Mouse (Mus musculus): ENCODE data around the gene Mpp4. TPM values are rescaled to one million over a fixed set of nuclear protein-coding genes. Genes with fewer than 3 reads are reported as not detected.

Mpp4 gene
- total RNA-seq, 2 experiments from 2014 or later, result 1.2 to 1.9 TPM

- no peak for DNase-seq (ENCODE audit: extremely low spot score in 1 of 2, low spot score in 1 of 2)
Observed at GRCm38 (mm10) chr1:59168556-59168955, 5.4 kb upstream of the Mpp4 start.

- DNase-seq (ENCODE audit: extremely low spot score in 1 of 2, low spot score in 1 of 2), result no peak
Observed at GRCm38 (mm10) chr1:59167654-59168425, 4.7 kb upstream of the Mpp4 start.

GRCm38 (mm10) chr1:59166232-59166905 is 3.2 kb upstream of the Mpp4 start:
- DNase-seq (ENCODE audit: extremely low spot score in 1 of 2, low spot score in 1 of 2), result no peak

- no peak for DNase-seq (ENCODE audit: extremely low spot score in 1 of 2, low spot score in 1 of 2)
Observed at GRCm38 (mm10) chr1:59163918-59164317, 729 bp upstream of the Mpp4 start.

DNA sequence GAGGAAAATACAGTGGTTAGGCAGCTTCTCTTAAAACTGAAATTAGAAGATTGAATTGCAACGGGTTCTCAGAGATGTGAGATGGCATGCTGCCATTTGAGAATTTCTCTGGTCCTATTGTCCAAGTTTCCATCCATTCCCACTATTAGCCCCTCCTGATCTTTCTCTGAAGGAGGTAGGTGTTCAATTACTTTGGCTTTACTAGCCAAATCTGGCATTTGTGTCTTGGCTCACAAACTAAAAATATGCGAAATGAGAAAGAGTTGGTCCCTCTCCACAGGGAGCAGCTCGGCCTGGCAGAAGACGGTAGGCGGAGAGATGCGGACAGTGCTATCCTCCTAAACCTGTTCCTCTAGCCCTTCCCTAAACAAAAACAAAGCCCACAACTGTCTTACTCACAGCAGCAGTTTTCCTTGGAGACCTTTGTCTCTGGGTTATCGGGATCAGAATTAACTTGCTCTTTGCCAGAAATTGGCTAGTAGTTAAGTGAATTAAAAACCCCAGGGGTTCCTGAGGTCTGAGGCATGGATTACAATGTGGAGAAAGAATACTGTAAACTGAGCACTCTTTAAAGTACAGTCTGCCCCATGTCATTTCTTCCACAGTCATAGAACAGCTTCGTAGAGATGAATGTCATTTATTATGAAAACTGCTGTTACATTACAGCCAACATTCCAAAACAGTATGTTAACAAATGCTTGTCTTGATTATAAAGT is 722 bp downstream of the Mpp4 start:
- no peak for DNase-seq (ENCODE audit: extremely low spot score in 1 of 2, low spot score in 1 of 2)

- DNase-seq (ENCODE audit: extremely low spot score in 1 of 2, low spot score in 1 of 2), result no peak
Observed at GRCm38 (mm10) chr1:59161396-59161795, 1.8 kb downstream of the Mpp4 start.

- no peak for DNase-seq (ENCODE audit: extremely low spot score in 1 of 2, low spot score in 1 of 2)
Observed at GRCm38 (mm10) chr1:59160871-59161270, 2.3 kb downstream of the Mpp4 start.

GRCm38 (mm10) chr1:59159136-59159535 is 4.1 kb downstream of the Mpp4 start:
- no peak for DNase-seq (ENCODE audit: extremely low spot score in 1 of 2, low spot score in 1 of 2)

GRCm38 (mm10) chr1:59158498-59158897 is 4.7 kb downstream of the Mpp4 start:
- DNase-seq (ENCODE audit: extremely low spot score in 1 of 2, low spot score in 1 of 2), result no peak

GRCm38 (mm10) chr1:59157846-59158245 is 5.3 kb downstream of the Mpp4 start:
- DNase-seq (ENCODE audit: extremely low spot score in 1 of 2, low spot score in 1 of 2), result no peak

- DNase-seq (ENCODE audit: extremely low spot score in 1 of 2, low spot score in 1 of 2), result no peak
Observed at GRCm38 (mm10) chr1:59152346-59152745, 10.8 kb downstream of the Mpp4 start.

GRCm38 (mm10) chr1:59150542-59150941 is 12.6 kb downstream of the Mpp4 start:
- DNase-seq (ENCODE audit: extremely low spot score in 1 of 2, low spot score in 1 of 2), result no peak

DNA sequence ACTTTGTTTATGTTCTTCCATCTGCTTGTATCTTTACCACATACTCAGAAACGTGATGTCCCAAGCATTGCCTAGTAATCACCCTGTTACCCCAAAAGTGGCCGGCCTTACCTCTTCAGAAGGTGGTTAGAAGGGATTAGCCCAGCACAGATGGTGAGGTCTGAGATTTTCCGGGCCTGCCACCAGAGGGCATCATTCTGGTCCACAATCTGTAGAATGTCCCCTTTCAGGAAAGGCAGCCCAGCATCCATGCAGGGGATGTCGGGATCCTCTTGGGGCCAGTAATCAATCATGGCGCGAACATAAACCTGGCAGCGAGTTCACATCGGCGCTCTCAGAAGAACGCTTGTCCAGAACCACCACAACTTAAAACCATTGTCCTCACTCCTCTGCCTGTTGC is 18.6 kb downstream of the Mpp4 start:
- no peak for DNase-seq (ENCODE audit: extremely low spot score in 1 of 2, low spot score in 1 of 2)

DNA sequence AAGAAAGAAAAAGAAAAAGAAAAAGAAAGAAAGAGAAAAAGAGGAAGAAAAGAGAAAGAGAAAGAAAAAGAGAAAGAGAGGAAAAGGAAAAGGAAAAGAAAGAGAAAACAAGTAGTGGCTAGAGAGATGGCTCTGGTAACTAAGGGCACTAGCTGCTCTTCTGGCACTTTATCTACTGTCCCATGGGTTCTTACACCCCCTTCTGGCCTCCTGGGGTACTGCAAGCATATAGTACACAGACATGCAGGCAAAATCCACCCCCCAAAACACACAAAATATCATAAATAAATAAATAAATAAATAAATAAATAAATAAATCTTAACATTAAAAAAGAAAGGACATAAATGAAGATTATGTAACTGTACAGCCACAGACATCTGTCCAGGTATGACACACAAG is 20.4 kb downstream of the Mpp4 start:
- peak in 1 of 2 experiments; percentile 56 for DNase-seq (ENCODE audit: extremely low spot score in 1 of 2, low spot score in 1 of 2)

DNA sequence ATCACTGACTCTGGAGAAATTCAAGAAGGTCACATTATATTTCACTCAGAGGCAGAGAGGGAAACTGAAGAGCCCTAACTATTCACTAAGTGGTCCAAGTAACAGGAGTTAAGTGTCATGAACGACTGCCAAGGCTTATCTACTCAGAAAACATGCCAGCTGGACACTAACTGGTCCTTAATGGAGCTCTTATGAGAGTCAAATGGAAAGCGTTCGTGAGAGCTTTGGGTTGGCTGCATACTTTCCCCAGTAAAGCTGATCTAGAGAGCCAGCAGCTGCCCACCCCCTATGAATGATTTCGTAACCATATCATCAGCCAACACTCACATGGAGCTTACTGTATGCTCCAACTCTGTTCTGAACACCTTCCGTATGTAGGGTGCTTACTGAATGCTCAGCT is 28.8 kb downstream of the Mpp4 start:
- DNase-seq (ENCODE audit: extremely low spot score in 1 of 2, low spot score in 1 of 2), result no peak

DNA sequence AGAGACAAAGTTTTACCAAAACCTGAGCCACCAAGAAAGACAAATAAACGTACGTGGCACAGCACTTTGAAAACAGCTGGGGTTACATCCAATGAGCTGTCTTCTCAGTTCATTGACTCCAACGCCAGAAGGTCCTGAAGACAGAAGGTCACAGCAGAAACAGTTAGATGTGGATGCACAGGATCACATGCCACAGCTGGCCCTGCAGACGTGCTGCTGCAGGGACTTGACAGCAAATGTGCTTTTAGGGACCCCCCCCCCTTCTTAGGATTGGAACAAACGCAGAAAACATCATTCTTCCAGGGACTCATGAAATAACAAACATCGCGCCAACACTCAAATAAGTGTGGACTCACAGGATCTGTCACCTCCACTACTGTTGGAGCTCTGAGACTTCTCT is 34.3 kb downstream of the Mpp4 start:
- no peak for DNase-seq (ENCODE audit: extremely low spot score in 1 of 2, low spot score in 1 of 2)

GRCm38 (mm10) chr1:59125558-59125957 is 37.6 kb downstream of the Mpp4 start:
- no peak for DNase-seq (ENCODE audit: extremely low spot score in 1 of 2, low spot score in 1 of 2)

DNA sequence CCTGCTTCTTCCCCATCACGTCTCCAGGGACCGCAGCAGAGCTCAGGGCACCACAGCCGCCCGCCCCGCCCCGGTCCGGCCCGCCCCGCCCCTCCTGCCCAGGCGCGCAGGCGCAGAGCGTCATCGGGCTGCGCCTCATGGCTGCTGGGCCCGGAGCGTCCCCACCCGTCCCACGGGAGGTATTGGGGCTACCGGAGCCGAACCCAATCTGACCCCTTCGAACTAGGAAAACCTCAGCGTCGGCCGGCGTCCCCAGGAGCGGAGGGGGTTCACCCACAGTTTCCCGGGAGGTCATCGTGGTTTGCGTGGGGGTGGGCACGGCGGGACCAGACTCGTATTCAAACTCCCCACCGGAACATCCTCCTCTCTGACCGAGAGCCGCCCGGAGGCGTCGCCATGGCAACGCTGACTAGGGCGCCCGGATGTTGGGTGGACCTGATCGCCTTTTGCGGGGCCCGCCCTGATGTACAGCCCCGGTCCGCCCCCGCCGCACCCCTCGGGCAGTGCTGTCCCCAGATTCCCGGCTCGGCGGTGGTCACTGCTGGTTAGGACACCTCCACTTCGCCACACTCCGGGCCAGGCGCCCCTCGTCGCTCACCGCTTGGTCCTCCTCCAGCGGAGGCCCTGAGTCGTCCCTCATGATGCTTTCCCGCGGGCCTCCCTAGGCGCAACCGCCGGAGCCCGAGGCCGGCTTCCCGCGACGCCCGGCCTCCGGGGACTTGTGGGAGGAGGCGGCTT is 43.3 kb downstream of the Mpp4 start, which contains the start of gene Tmem237:
TSS of gene Tmem237 (minus strand) at position 689 of the 738 bp plus-strand sequence.
- peak; percentile 88 to 92 for DNase-seq (ENCODE audit: extremely low spot score in 1 of 2, low spot score in 1 of 2)

DNA sequence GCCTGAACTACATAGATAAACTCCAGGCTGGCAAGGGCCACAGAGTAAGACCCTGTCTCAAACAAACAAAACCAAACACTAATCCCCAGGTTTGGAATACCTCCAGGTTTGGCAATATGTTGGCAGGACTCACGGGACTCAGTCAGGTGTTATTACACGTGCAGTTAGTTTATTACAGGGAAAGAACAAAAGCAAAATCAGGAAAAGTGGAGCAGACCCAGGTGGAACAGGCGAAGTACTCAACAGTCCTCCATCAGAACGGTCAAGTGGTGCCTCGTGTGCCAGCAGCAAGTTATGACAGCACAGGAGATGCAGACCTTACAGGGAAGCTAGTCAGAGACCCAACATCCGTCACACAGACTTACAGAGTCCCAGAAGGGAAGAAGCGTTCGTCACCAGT is 52.7 kb downstream of the Mpp4 start:
- DNase-seq (ENCODE audit: extremely low spot score in 1 of 2, low spot score in 1 of 2), result no peak

- no peak for DNase-seq (ENCODE audit: extremely low spot score in 1 of 2, low spot score in 1 of 2)
Observed at GRCm38 (mm10) chr1:59102071-59102470, 61.1 kb downstream of the Mpp4 start.

- DNase-seq (ENCODE audit: extremely low spot score in 1 of 2, low spot score in 1 of 2), result no peak
Observed at GRCm38 (mm10) chr1:59101020-59101419, 62.2 kb downstream of the Mpp4 start.
